Mouse (Mus musculus): ENCODE data around the gene Gm10217.

Gene Gm10217

GRCm38 (mm10) chr8:9863951-9864350, at the start of gene Gm10217:
Gm10217 (plus strand) TSS chr8:9864251.
- DNase-seq (ENCODE audit: low spot score in 2 of 2) = no peak

- no peak for DNase-seq (ENCODE audit: low spot score in 2 of 2)
These were observed 39.3 kb upstream of the Gm10217 start for GRCm38 (mm10) chr8:9824770-9825169.

- DNase-seq (ENCODE audit: low spot score in 2 of 2) = no peak
These were observed 23.8 kb upstream of the Gm10217 start for GRCm38 (mm10) chr8:9840257-9840656.

DNA sequence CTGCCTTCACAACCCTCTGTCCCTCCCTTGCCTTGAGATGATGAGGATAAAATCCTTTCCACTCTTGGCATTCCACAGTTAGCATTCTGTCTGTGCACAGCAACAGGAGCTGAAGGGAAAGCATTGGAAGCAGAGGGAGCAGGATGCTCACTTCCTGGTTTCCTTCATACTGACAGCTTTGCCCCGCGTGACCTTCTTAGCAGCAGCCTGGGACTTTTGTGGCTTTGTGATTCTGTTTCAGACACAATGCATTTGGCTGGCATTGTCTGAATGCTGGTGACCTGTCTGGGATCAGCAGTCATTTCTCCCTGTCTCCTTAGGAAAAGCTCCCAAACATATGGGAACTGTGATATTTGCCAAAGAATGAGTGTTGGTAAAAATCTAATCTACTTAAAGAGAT, 4.8 kb upstream of the Gm10217 start:
- DNase-seq (ENCODE audit: low spot score in 2 of 2) = no peak

DNA sequence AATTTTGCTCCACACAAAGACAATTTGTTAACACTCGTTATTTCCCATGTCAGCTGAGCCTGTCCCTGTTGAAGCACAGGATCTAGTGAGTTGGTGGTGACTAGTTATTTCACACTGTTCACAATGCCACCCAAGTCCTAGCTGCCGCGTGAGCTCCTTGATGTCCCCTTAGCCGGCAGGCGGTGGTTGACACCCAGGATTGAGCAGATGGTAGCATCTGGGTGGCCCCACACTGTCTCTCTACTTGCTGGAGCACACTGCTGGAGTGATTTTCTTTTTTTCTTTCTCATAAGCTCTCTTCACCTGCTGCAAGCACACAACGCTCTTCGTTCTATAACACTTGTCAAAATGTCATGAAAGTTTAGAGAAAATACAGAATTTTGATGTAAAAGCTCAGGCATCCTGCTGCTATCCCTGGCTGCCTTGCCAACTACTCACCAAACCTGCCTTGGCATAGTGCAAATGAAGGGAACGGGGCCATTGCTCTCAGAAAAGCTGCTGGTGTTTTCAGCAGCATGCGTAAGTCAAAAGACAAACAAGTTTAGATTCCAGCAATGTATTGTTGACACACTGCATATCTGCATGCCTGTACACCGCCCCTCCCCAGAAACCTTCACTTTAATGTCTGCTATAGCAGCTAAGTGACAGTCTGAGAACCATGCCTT, 3.4 kb upstream of the Gm10217 start:
- DNase-seq (ENCODE audit: low spot score in 2 of 2) = no peak

GRCm38 (mm10) chr8:9865150-9865549, 1.1 kb downstream of the Gm10217 start:
- no peak for DNase-seq (ENCODE audit: low spot score in 2 of 2)

DNA sequence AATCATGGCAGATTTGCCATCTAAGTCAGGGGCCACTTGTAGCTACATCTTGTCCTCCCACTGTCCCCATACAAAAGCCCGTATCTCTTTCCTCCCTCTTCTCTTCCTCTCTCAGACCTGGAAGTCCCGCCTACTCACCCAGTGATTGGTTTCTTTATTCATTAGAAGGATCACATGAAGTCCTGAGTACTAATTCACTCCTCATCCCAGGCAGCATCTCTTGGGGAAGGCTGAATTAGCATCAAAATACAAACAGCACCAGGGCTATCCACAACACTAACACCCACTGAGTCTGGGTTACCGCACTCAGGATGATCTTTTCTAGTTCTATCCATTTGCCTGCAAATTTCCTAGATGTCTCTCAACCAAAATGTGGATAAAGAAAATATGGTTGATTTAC, 4.0 kb downstream of the Gm10217 start:
- no peak for DNase-seq (ENCODE audit: low spot score in 2 of 2)

DNA sequence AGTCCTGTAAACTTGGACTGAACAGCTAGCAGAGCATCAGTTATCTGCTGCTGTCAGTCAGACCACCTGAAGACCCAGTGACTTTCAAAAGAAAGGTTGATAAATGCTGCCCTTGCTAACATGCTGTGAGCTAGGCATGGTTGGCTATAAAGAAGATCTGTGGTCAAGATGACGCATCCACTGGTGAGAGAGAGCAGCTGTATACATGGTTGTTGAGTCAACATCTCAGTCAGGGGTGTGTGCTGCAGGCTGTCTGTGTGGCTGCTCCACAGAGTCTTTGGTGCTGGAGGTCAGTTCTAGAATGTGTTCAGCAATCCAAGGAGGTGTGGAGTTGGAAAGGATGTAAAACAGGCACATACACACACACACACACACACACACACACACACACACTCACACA, 12.2 kb downstream of the Gm10217 start:
- DNase-seq (ENCODE audit: low spot score in 2 of 2) = no peak

DNA sequence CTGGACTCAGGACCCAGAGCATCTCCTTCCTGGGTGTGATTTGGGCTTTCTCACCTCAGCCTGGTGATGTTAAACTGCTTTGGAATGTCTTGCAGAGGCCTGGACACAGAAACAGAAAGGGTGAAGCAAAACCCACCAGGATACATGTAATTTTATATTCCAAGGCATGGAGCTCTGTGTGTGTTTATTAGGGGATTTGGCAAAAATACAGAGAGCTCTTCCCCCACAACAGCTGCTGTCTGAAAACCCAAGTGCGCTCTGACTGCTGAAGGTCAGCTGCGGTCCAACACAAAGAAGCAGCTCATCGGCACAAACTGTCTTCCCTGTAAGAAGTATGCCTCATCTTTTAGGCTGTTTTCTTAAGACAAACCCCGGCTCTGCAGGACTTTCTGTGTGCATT, 15.9 kb downstream of the Gm10217 start:
- no peak for DNase-seq (ENCODE audit: low spot score in 2 of 2)

DNA sequence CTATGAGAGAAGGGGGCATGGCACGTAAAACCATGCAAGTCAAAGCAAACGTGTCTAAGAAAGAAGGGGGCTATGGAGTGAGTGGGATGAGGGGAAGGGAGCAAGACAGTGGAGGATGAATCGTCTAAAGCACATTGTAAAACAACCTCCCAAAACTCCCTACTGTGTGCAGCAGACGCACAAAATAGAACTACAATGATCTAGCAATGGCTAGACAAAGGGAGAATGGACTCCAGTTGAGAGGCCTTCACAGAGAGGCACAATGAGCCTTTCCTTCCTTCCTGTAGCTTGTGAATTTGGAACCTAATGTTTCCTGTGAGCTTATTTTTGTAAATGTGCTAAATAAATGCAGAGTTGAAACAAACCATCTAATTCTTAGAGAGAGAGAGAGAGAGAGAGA, 22.7 kb downstream of the Gm10217 start:
- no peak for DNase-seq (ENCODE audit: low spot score in 2 of 2)

DNA sequence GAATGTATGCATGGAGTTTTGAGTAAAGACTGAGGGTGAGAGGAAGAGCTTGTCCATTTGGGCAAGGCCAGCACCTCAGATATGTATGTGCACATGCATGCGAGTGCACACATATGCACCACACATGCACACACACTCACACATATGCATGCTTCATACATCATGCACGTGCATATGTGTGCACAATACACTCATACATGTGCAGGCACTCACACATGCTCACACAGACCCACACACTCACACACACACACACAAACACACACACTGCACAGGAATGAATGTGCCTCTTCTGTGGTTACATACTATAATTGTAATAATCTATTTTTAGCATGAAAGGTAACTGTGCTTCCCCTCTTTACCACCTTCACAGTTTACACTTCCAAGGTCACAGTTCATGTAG, 35.1 kb downstream of the Gm10217 start:
- DNase-seq (ENCODE audit: low spot score in 2 of 2) = no peak

DNA sequence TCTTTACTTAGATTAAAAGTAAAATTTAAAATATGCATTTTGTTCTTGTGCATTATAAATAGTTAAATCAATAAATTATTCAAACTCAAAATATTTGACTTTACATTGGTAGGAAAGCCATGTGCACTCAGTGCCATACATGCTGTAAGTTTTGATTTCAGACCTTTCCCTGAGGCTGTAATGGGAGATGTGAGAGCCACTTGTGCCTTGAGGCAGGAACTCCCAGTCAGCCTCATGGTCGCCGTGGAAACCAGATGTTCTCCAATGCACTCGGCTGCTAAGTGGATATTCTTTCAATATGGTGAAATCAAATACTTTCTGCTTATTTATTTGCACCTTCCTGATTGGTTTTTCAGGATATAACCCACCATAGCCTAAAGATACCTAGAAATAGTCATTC, 35.6 kb downstream of the Gm10217 start:
- no peak for DNase-seq (ENCODE audit: low spot score in 2 of 2)

Data from spleen, postnatal 10 days (tissue).